Mouse (Mus musculus): ENCODE measurements around the gene Cd83. TPM values are rescaled to one million over a fixed set of nuclear protein-coding genes. Genes with fewer than 3 reads are reported as not detected.

Cd83 gene
- polyA plus RNA-seq, 1 experiment from 2014 or later: 3.8 TPM

- WGBS: 84% methylated on average over 4 of the region's 4 CpGs
- Histone ChIP-seq H3K27me3 (ENCODE audit: poor library complexity, severe bottlenecking) (no peaks in the 10 kb centered on the region), H3K4me3 (no peak overlapping the region), H3K9me3 (no peaks in the 10 kb centered on the region), H3K27ac (no peak overlapping the region), H3K4me1 (no peaks in the 10 kb centered on the region), H3K36me3 (replicated peaks) (no peaks in the 10 kb centered on the region)
- DNase-seq (ENCODE audit: extremely low spot score, low spot score): no peak
Observed at GRCm38 (mm10) chr13:43822306-43822705, 37.7 kb downstream of the Cd83 start.

GRCm38 (mm10) chr13:43828648-43829047 is 44.1 kb downstream of the Cd83 start:
- DNase-seq (ENCODE audit: extremely low spot score, low spot score): no peak
- Histone ChIP-seq H3K9me3 (no peaks in the 10 kb centered on the region), H3K4me1 (no peaks in the 10 kb centered on the region), H3K36me3 (replicated peaks) (no peaks in the 10 kb centered on the region), H3K4me3 (no peak overlapping the region), H3K27me3 (ENCODE audit: poor library complexity, severe bottlenecking) (no peaks in the 10 kb centered on the region), H3K27ac (no peak overlapping the region)
- WGBS: 59% methylated on average over 5 of the region's 5 CpGs

- Histone ChIP-seq H3K36me3 (replicated peaks) (no peaks in the 10 kb centered on the region), H3K9me3 (no peaks in the 10 kb centered on the region), H3K27me3 (ENCODE audit: poor library complexity, severe bottlenecking) (no peaks in the 10 kb centered on the region), H3K4me1 (no peaks in the 10 kb centered on the region), H3K27ac (no peak overlapping the region), H3K4me3 (no peak overlapping the region)
- 89% methylated on average over 8 of the region's 8 CpGs for WGBS
- no peak for DNase-seq (ENCODE audit: extremely low spot score, low spot score)
Observed at GRCm38 (mm10) chr13:43830892-43831673, 46.5 kb downstream of the Cd83 start.

- Histone ChIP-seq H3K27ac (no peak overlapping the region), H3K36me3 (replicated peaks) (no peaks in the 10 kb centered on the region), H3K9me3 (no peaks in the 10 kb centered on the region), H3K4me3 (no peak overlapping the region), H3K27me3 (ENCODE audit: poor library complexity, severe bottlenecking) (no peaks in the 10 kb centered on the region), H3K4me1 (no peaks in the 10 kb centered on the region; the same call in 1 of the 2 replicates)
- WGBS: 88% methylated on average over 7 of the region's 7 CpGs
- no peak for DNase-seq (ENCODE audit: extremely low spot score, low spot score)
Observed at GRCm38 (mm10) chr13:43832731-43833130, 48.2 kb downstream of the Cd83 start.

GRCm38 (mm10) chr13:43836376-43836775 is 51.8 kb downstream of the Cd83 start:
- Histone ChIP-seq H3K4me3 (no peak overlapping the region), H3K36me3 (replicated peaks) (no peaks in the 10 kb centered on the region), H3K9me3 (no peaks in the 10 kb centered on the region), H3K4me1 (no peaks in the 10 kb centered on the region; the same call in 1 of the 2 replicates), H3K27ac (no peak overlapping the region), H3K27me3 (ENCODE audit: poor library complexity, severe bottlenecking) (no peaks in the 10 kb centered on the region)
- DNase-seq (ENCODE audit: extremely low spot score, low spot score): no peak
- 82% methylated on average over 8 of the region's 8 CpGs for WGBS

- Histone ChIP-seq H3K4me1 (no peaks in the 10 kb centered on the region; the same call in 1 of the 2 replicates), H3K4me3 (no peak overlapping the region), H3K27ac (no peak overlapping the region), H3K36me3 (replicated peaks) (no peaks in the 10 kb centered on the region), H3K9me3 (no peaks in the 10 kb centered on the region), H3K27me3 (ENCODE audit: poor library complexity, severe bottlenecking) (no peaks in the 10 kb centered on the region)
- no peak for DNase-seq (ENCODE audit: extremely low spot score, low spot score)
- WGBS: 55% methylated on average over 4 of the region's 4 CpGs
Observed at GRCm38 (mm10) chr13:43837812-43838211, 53.2 kb downstream of the Cd83 start.

- 84% methylated on average over 5 of the region's 5 CpGs for WGBS
- no peaks in the 10 kb centered on the region for H3K36me3 ChIP-seq (replicated peaks)
- no peak overlapping the region for H3K4me3 ChIP-seq
- no peak overlapping the region for H3K27ac ChIP-seq
- DNase-seq (ENCODE audit: extremely low spot score, low spot score): no peak
- no peaks in the 10 kb centered on the region for H3K9me3 ChIP-seq
- H3K27me3 ChIP-seq (ENCODE audit: poor library complexity, severe bottlenecking): no peaks in the 10 kb centered on the region
- peaks cover 5% of the 10 kb centered on the region for H3K4me1 ChIP-seq
Observed at GRCm38 (mm10) chr13:43845151-43845550, 60.6 kb downstream of the Cd83 start.

- Histone ChIP-seq H3K36me3 (replicated peaks) (no peaks in the 10 kb centered on the region), H3K27me3 (ENCODE audit: poor library complexity, severe bottlenecking) (no peaks in the 10 kb centered on the region), H3K27ac (no peak overlapping the region), H3K4me1 (peaks cover 19% of the 10 kb centered on the region), H3K9me3 (no peaks in the 10 kb centered on the region), H3K4me3 (no peak overlapping the region)
- 92% methylated on average over 7 of the region's 7 CpGs for WGBS
- no peak for DNase-seq (ENCODE audit: extremely low spot score, low spot score)
Observed at GRCm38 (mm10) chr13:43847186-43847585, 62.6 kb downstream of the Cd83 start.

- Histone ChIP-seq H3K4me3 (no peak overlapping the region), H3K27me3 (ENCODE audit: poor library complexity, severe bottlenecking) (no peaks in the 10 kb centered on the region), H3K4me1 (peaks cover 19% of the 10 kb centered on the region), H3K9me3 (no peaks in the 10 kb centered on the region), H3K27ac (no peak overlapping the region), H3K36me3 (replicated peaks) (no peaks in the 10 kb centered on the region)
- no peak for DNase-seq (ENCODE audit: extremely low spot score, low spot score)
- WGBS: 59% methylated on average over 4 of the region's 4 CpGs
Observed at GRCm38 (mm10) chr13:43849816-43850215, 65.2 kb downstream of the Cd83 start.

GRCm38 (mm10) chr13:43851108-43851507 is 66.5 kb downstream of the Cd83 start:
- peaks cover 19% of the 10 kb centered on the region for H3K4me1 ChIP-seq
- H3K9me3 ChIP-seq: no peaks in the 10 kb centered on the region
- no peak for DNase-seq (ENCODE audit: extremely low spot score, low spot score)
- H3K27me3 ChIP-seq (ENCODE audit: poor library complexity, severe bottlenecking): no peaks in the 10 kb centered on the region
- WGBS: 57% methylated on average over 4 of the region's 4 CpGs
- no peaks in the 10 kb centered on the region for H3K36me3 ChIP-seq (replicated peaks)
- H3K4me3 ChIP-seq: no peak overlapping the region
- H3K27ac ChIP-seq: no peak overlapping the region

Other genes with a start within 250 kb of the Cd83 start
- gene Mcur1, start 224.6 kb upstream of the Cd83 start, polyA plus RNA-seq (2016; fragmentation: Nextera tagmentation; extraction: Ambion mirVana): 10.1 and 10.5 TPM in 2 replicates
- gene Rnf182, start 169.1 kb upstream of the Cd83 start, polyA plus RNA-seq (2016; fragmentation: Nextera tagmentation; extraction: Ambion mirVana): 6.6 and 6.7 TPM in 2 replicates